Mouse (Mus musculus): ENCODE results near the gene Nbea.

DNA sequence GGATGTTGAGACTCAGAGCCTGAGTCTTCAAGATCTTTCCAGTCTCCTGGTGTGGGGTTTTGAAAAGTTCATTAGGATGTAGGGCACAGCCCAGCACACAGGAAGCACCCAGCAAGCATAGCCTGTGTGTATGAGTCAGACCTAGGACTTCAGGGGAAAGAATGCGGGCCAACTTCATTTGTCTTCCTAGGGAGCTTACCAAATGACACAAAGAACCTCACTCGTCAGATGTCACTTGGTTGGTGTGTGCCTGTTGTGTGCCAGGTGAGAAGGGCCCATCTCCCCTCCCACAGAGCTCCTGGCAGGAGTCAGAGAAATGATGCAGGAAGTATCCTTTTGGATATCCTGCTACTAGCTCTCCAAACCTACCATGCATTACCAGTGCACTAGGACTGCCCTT lies 593.2 kb downstream of the Nbea start:
- no peak for TF ChIP-seq CTCF (IDR thresholded peaks at IDR 0.05; ENCODE audit: control insufficient read depth, insufficient read depth, low read length)
- TF ChIP-seq POLR2A (IDR thresholded peaks at IDR 0.05; ENCODE audit: borderline replicate concordance, control insufficient read depth, low read depth, low read length) = no peak

Data from bone marrow, adult 2 months (tissue).